Mouse (Mus musculus) adrenal gland, postnatal 14 days (tissue): ENCODE measurements around the gene Ercc4. TPM values are rescaled to one million over a fixed set of nuclear protein-coding genes. Genes with fewer than 3 reads are reported as not detected.

Experiments used
- DNase-seq: peaks from one replicate; pipeline ENCODE4 v3.0.0; 2021; ENCODE audit warnings: mixed read lengths
- total RNA-seq: library from RNA; stranded (reverse); gene quantifications from 2 replicates; pipeline ENCODE4 v1.2.3, GENCODE M21; 2021

Gene Ercc4
- total RNA-seq, 1 experiment from 2014 or later: 14.1 TPM

DNA sequence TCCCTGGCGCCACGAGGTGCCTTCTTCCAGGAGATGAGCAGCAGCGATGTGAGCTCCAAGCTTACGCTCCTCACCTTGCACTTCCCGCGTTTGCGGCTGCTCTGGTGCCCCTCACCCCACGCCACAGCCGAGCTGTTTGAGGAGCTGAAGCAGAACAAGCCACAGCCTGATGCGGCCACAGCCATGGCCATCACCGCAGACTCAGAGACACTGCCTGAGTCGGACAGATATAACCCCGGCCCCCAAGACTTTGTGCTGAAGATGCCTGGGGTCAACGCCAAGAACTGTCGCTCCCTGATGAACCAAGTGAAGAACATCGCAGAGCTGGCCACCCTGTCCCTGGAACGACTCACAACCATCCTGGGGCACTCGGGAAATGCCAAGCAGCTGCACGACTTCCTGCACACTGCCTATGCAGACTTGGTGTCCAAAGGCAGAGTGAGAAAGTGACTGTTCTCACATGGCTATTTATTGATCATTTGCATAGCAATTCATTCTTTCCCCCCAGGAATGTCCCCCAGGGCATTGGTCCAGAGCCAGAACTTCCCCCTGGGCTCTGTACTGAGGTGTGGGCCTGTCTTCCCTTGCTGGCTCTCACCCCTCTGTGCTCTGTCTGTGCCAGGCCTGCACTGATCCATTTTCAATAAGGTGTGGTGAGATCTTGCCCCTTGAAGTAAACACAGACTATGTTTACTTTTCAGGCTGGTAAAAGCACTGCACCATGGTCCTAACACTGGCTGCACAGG lies 38.5 kb downstream of the Ercc4 start:
- no peak for DNase-seq

DNA sequence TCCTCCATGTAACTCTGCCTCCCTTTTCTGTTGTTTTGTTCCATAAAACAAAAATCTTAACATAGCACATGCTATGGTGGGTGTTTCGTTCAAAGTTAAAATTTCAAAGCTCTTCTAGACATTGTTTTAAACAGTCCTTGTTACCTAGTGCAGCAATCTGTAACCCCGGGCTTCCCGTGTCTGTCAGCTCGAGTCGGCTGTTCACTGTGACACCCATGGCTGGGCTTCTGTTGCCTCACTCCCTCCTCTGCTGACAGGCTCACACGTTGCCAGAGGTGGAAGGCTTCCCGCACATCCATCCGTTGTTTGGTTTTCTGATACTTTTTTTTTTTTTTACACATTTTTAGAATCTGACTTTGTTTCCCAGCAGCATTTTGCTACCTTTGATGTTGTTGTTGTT lies 40.5 kb downstream of the Ercc4 start:
- DNase-seq: no peak

DNA sequence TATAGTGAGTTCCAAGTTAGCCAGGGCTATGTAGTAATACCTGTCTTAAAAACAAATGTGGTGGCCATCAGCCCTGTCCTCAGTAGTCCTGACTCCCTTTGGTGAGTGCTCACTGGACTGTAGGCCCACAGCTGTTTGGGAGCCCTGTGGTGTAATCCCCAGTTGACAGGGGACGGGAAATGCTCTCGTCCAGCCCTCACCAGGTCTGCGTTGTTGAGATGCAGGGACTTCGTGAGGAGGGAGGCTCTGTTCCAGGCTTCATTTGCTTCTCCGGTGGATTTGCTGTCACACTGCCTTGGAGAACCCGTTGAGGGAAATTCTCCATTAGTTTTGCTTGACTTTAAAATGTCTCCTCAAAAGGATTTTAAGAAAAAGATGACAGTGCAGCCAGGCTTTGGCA lies 41.3 kb downstream of the Ercc4 start:
- DNase-seq: no peak

DNA sequence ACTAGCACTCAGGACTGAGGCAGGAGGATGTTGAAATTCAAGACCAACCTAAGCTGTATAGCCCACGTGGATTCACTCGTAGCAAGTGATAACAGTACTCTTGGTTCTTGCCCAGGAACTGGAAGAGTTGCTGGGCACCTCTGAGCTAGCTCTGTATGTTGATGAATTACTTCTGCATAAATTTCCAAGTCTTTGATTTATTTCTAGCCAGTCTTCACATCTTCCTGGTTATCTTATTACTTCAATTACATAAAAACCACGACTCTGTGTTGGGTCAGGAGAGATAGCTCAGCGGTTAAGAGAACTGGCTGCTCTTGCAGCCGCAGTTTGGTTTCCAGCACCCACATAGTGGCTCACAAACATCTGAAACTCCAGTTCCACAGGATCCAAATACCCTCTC lies 43.0 kb downstream of the Ercc4 start:
- no peak for DNase-seq

DNA sequence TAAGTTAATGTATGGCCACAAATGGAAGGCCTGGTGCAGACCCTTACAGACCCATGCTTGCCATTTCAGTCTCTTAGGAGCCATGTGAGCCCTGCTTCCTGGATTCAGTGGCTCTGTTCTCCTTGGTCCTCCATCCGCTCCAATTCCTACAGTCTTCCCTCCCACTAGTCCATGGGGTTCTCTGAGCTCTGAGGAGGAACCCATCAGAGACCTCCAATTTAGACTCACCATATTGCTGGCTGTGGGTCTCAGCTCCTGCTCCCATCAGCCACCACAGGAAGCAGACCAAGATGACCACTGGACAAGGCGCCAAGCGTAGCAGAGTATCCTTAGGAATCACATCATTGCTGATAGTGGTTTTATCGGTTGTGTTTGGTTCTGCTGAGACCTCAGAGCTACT lies 43.7 kb downstream of the Ercc4 start:
- no peak for DNase-seq

- DNase-seq: no peak
Measured at GRCm38 (mm10) chr16:13154352-13154751, 44.9 kb downstream of the Ercc4 start.

GRCm38 (mm10) chr16:13157314-13157713 lies 47.8 kb downstream of the Ercc4 start:
- DNase-seq: peak; percentile 30

- no peak for DNase-seq
Measured at GRCm38 (mm10) chr16:13158153-13158670, 48.7 kb downstream of the Ercc4 start.

- DNase-seq: peak; percentile 40
Measured at GRCm38 (mm10) chr16:13158906-13159889, 49.7 kb downstream of the Ercc4 start.

GRCm38 (mm10) chr16:13159927-13160644 lies 50.6 kb downstream of the Ercc4 start:
- DNase-seq: peak; percentile 94

DNA sequence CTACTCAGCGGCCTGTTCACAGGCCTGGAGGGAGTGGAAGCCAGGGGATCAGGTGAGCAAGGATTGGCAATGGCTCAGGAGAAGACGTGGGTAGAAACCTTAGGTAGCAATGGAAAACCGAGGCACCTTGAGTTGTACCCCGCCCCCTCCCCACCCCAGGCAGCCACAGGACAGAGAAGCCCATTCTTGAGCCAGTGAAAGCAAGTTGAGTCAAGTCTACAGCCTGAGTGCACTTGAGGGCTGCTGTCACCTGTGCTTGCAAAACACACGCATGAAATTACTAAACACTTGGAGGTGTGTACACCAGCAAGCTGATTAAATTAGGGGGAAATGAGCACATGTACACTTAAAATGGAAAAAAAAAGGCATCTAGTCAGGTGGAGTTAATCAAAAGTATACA lies 52.0 kb downstream of the Ercc4 start:
- DNase-seq: no peak

- peak; percentile 23 for DNase-seq
Measured at GRCm38 (mm10) chr16:13167731-13168130, 58.2 kb downstream of the Ercc4 start.

DNA sequence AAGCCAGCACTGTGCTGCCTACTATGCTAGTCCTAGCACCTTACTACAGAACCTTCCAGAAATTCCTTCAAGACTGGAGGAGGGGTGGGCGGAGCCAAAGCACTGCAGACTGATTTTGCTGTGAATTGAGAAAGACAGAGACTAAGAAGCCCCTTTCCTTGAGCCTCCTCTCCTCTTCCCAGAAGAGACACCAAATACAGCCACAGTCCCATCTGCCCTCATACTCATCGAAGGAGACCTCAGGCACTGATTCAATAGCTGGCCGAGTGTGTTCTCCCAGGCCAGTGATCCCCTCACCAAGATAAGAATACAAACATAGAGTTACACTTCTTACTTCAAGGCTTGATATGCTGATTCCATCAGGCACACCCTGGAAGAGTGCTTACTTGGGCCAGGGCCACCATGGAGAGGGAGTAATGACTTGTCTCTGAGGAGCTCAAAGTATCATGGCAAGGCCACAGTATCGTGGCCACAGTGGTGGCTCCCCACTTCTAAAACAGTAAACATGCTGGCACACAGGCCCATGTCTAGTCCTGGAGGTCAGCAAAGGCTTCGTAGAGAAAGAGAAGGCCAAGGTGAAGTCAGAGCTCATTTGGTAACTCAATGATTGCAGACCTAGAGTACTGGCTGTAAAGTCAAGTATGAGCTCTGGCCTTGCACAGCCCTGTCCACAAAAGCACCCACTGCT lies 63.7 kb downstream of the Ercc4 start:
- DNase-seq: peak; percentile 44

GRCm38 (mm10) chr16:13182526-13182925 lies 73.0 kb downstream of the Ercc4 start:
- DNase-seq: no peak

GRCm38 (mm10) chr16:13183182-13183742 lies 73.8 kb downstream of the Ercc4 start:
- no peak for DNase-seq

DNA sequence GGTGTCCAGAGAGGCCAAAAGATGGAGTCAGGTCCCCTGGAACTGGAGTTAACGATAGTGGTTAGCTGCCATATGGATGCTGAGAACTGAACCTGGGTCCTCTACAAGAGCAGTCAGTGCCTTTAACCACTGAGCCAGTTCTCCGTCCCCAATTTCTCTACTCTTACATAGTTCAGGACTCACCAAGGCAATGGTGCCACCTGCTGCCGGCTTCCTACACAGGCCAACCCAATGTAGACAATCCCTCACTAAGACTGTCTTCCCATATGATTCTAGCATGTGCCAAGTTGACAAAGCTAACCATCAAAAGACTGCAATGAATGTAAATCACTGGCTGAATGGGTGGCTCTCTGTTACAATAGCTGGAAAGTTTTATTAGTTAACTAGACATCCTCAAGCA lies 74.9 kb downstream of the Ercc4 start:
- peak; percentile 19 for DNase-seq

GRCm38 (mm10) chr16:13189430-13190107 lies 80.1 kb downstream of the Ercc4 start:
- peak; percentile 38 for DNase-seq

DNA sequence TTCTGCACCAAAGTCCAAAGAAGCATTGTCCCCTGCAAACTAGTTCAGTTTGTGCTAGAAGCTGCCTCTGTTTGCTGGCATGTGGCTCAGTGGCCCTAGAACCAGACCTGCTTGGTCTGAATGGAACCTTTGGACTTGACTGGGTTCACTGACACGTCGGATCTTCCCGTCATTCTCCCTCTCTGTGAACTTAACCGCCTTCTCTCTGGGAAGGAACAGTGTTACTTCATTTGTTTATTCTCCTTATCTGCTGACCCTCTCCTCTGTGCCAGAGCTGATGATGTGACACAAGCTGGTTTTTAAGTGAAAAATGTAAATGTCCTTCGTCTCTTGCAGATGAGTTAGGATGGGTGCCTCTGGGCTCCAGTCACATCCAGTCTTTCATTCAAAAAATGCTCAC lies 81.0 kb downstream of the Ercc4 start:
- DNase-seq: no peak

- no peak for DNase-seq
Measured at GRCm38 (mm10) chr16:13191166-13191565, 81.7 kb downstream of the Ercc4 start.

GRCm38 (mm10) chr16:13193663-13194071 lies 84.2 kb downstream of the Ercc4 start:
- peak; percentile 40 for DNase-seq

DNA sequence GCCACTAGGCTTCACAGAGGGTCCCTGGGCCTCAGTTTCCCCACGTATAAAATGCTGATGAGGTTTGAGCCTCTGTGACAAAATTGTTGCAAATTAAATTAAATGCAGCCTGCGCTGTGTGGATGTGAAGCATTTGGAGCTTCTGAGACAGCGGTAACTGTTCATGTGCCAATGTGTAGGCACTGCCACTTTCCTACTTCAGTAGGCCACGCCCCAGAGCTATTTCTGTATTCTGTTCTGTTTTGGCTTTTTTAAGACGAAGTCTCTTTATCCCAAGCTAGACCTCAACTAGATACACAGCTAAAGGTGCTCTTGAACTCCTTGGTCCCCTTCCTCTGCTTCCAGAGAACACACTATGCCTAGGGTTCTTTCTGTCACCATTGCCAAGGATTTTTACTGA lies 85.4 kb downstream of the Ercc4 start:
- DNase-seq: no peak
